Mouse (Mus musculus) kidney, adult 8-10 months (tissue): ENCODE results near the gene Slc6a13.

ENCODE experiments used
- DNase-seq, 2 experiments: peaks; one replicate each; pipeline ENCODE4 v3.0.0; 2022

Gene Slc6a13

DNA sequence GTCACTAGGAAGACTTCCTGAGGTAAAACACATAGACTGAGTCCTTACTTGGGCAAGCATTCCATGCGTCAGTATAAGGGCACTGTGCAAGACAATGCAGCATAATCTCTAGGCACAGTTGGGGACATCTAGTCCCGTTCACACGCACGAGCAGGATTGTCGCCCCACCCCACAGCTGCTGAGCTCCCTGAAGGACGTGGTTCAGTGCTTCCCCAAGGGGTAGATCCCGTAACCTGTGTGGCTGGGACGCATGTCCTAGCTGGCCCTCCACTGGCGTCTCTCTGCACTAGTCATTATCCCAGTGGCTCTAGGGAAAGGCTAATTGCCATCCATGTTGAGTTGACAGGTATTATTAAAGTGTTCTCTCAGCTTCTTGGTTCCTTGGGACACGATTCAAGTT lies 82.0 kb downstream of the Slc6a13 start:
- DNase-seq = no peak

DNA sequence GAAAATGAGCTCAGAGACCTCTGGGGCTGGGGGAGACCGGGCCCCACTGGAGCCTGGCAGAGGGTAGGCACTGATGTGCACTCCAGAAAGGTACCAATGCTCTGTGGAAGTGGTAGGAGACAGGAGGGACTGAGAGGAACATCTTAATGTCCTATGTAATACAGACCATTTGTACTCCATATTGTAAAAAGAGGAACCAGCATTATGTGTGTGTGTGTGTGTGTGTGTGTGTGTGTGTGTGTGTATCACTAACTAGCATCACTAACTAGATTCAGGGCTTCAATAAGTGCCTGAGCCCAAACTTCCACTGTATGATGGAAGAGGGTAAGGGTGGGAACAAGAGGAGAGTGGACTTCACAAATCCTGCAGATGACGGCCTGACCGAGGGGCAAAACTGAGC lies 85.4 kb downstream of the Slc6a13 start:
- DNase-seq = no peak
